Mouse (Mus musculus): ENCODE data around the gene Agpat3. TPM values are rescaled to one million over a fixed set of nuclear protein-coding genes. Genes with fewer than 3 reads are reported as not detected.
A peak's percentile ranks its signal among the peaks of the same experiment; 100 is the strongest.
"Not testable (repeated sequence)": the region's sequence is repeated elsewhere in the genome, so short reads cannot be mapped to it uniquely, and the experiment has no call there.

The Agpat3 gene
- total RNA-seq, 2 experiments from 2014 or later = 169 to 181 TPM

- intact Hi-C loops (cut with DNase I) = no loop called here
- DNase-seq = no peak
Measured at GRCm38 (mm10) chr10:78363366-78363765, 11.1 kb upstream of the Agpat3 start.

GRCm38 (mm10) chr10:78361951-78362350 is 9.7 kb upstream of the Agpat3 start:
- peak; percentile 22 for DNase-seq
- intact Hi-C loops (cut with DNase I) = no loop called here

- intact Hi-C loops (cut with DNase I) = no loop called here
- peak; percentile 73 for DNase-seq
Measured at GRCm38 (mm10) chr10:78360290-78360711, 8.0 kb upstream of the Agpat3 start.

- DNase-seq; intact Hi-C loops (cut with DNase I): not testable (repeated sequence)
Measured at GRCm38 (mm10) chr10:78358999-78359398, 6.7 kb upstream of the Agpat3 start.

- no peak for DNase-seq
- intact Hi-C loops (cut with DNase I) = no loop called here
Measured at GRCm38 (mm10) chr10:78358266-78358665, 6.0 kb upstream of the Agpat3 start.

- intact Hi-C loops (cut with DNase I) = no loop called here
- no peak for DNase-seq
Measured at GRCm38 (mm10) chr10:78357742-78358141, 5.5 kb upstream of the Agpat3 start.

GRCm38 (mm10) chr10:78355931-78356593 is 3.8 kb upstream of the Agpat3 start:
- DNase-seq = no peak
- intact Hi-C loops (cut with DNase I) = no loop called here

GRCm38 (mm10) chr10:78353196-78353595 is 907 bp upstream of the Agpat3 start:
- intact Hi-C loops (cut with DNase I) = no loop called here
- no peak for DNase-seq

- intact Hi-C loops (cut with DNase I) = no loop called here
- no peak for DNase-seq
Measured at GRCm38 (mm10) chr10:78352666-78353030, 359 bp upstream of the Agpat3 start.

- no peak for DNase-seq
- intact Hi-C loops (cut with DNase I) = no loop called here
Measured at GRCm38 (mm10) chr10:78351564-78351886, 764 bp downstream of the Agpat3 start.

GRCm38 (mm10) chr10:78350796-78351556 is 1.3 kb downstream of the Agpat3 start:
- peak; percentile 34 for DNase-seq
- intact Hi-C loops (cut with DNase I) = no loop called here

- DNase-seq = no peak
Measured at GRCm38 (mm10) chr10:78349464-78350165, 2.7 kb downstream of the Agpat3 start.

GRCm38 (mm10) chr10:78348211-78348610 is 4.1 kb downstream of the Agpat3 start:
- intact Hi-C loops (cut with DNase I) = no loop called here
- DNase-seq = no peak

More at GRCm38 (mm10) chr10:78349464-78350165, 2.7 kb downstream of the Agpat3 start:
- intact Hi-C loops (cut with DNase I) = no loop called here

- intact Hi-C loops (cut with DNase I) = no loop called here
- no peak for DNase-seq
Measured at GRCm38 (mm10) chr10:78347486-78347885, 4.8 kb downstream of the Agpat3 start.

- intact Hi-C loops (cut with DNase I) = no loop called here
- DNase-seq = no peak
Measured at GRCm38 (mm10) chr10:78345466-78345865, 6.8 kb downstream of the Agpat3 start.

GRCm38 (mm10) chr10:78342091-78342490 is 10.2 kb downstream of the Agpat3 start:
- intact Hi-C loops (cut with DNase I) = no loop called here
- no peak for DNase-seq

GRCm38 (mm10) chr10:78338180-78338579 is 14.1 kb downstream of the Agpat3 start:
- intact Hi-C loops (cut with DNase I) = no loop called here
- DNase-seq = no peak

GRCm38 (mm10) chr10:78334923-78335561 is 17.2 kb downstream of the Agpat3 start:
- intact Hi-C loops (cut with DNase I) = no loop called here
- no peak for DNase-seq

- DNase-seq = no peak
- intact Hi-C loops (cut with DNase I) = no loop called here
Measured at GRCm38 (mm10) chr10:78331577-78331976, 20.7 kb downstream of the Agpat3 start.

- DNase-seq = no peak
- intact Hi-C loops (cut with DNase I) = no loop called here
Measured at GRCm38 (mm10) chr10:78329305-78329704, 23.0 kb downstream of the Agpat3 start.

- intact Hi-C loops (cut with DNase I) = no loop called here
- no peak for DNase-seq
Measured at GRCm38 (mm10) chr10:78328011-78328575, 24.2 kb downstream of the Agpat3 start.
